Mouse (Mus musculus) urinary bladder, postnatal 25 days (tissue): ENCODE measurements at regions not wholly inside any gene's neighbourhood (a gene's known extent, or its start where the extent isn't known, plus 50 kb on each side); places are given as distances from the start of the nearest gene placed in this dataset.

Source experiments
- DNase-seq: peaks from one replicate; pipeline ENCODE4 v3.0.0; 2022; ENCODE audit warnings: low spot score

DNA sequence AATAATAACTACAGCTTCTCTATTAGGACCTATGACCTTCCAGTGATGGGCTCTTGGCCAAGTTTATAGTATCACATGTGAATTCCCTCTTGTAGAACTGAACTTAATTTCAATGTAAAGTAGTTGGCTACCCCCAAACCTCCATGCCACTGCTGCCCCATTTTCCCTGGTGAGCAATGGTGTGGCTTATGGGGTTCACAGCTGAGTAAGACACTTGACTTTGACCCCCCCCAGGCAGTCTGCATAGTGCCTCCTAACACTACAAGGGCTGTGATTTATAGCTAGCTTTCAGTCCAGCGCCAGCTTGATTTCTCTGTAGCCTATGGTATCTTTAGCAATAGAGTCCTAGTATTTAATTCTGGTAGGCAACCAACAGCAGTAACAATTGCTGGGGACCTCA, 113.1 kb downstream of the Mis18a start:
- no peak for DNase-seq

DNA sequence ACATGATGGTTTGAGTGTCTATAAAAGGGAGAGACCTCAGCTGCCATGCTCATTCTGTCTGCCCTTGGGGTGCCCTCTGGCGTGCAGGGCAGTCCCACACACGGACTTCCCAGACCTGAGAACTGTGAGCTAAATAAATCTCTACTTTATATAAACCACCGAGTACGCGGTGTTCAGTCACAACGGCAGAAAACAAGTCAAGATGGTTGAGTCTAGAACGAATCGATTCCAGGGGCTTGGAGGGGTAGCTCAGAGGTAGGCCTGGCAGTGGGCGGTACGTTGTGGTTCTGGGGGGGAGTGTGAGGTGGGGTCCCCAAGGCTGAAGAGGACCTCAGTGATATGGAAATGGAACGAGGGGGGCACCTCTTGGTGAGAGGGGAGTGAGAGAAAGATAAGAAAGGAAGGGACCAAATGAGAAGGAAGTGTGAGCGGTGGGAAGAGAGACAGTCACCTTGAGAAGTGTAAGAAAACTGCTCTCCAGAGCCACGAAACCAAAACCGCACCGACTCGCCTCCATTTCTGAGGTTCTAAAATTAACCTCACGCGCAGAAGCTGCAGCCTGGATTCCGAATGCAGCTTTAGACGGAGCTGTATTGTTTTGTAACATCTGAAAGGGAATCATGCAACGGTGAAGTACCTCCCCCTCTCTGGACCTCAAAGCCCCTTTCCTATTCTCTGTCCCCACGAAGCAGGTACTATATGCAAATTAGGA, 117.0 kb downstream of the Mis18a start:
- DNase-seq = no peak

DNA sequence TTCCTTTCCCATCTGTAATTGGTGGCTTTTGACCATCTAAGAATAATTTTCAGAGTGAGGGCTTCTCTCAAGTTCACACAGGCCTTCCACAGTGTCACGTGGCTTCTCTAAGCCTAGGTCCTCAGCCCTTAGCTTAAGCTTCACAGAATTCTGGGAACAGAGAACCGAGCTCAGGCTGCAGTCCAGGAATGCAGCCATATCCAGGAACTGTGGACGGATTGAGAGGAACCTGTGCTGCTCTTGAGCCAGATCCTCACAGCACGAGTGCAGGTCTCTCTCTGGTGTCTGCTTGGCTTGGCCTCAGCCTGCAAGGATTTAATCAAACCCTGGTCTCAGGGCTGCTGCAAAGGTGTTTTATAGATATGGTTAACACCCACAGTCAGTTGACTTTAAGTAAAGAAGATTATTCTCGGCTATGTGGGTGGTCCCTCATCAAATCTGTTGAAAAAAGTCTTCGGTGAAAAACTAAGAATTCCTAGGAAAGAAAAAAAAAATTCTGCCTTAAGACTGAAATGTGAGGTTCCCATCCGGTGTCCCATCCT, 127.8 kb downstream of the Mis18a start:
- DNase-seq = no peak

DNA sequence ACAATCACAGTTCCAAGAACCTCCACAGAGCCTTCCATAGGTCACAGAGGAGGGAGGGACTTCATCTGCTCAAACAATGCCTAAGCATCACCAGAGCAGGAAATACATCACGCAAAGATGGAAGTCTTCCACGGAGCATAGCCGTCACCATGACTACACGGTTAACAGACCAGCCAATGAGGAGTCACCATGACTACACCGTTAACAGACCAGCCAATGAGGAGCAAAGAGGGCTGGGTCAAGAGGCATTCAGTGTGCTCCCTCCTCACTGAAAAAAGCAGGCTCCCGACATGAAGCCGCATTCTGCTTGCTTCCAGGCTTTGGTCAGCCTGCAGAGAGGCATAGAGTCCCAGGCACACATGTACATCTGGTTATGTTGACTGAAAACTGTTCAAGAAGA, 128.5 kb downstream of the Mis18a start:
- DNase-seq = no peak

DNA sequence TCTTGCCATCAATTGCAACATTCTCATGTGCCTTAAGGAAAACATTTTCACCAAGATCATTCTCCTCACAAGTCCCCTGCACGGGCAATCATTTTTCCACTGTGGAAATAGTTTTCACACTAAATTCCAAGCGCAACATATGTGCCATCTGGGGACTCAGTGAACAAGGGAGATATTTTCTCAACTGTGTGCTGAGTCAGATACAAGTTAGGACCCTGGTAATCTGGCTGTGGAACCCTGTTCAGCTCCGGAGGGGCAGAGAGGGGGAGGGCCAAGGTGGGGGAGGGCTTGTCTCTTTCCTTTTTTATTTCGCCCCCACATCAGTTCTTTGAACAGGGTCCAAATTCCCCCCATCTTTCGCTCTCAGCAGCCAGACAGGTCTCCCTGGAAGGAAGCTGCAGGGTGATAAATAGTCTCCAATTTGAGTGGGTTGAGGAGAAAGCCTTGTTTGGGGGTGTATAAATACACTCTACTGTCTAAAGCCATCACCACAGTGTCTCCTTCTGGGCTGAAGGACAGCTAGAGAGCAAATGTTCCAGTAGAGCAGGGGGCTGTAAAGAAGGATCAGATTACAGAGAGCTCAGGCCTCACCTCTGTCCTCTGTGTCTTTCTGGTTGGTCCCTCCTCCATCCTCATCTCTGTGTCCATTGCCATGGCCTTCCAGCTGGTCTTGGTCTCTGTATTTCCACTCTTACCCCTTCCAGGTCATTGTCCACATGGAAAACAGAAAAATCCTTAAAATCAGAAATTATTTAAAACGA, 134.3 kb downstream of the Mis18a start:
- no peak for DNase-seq

DNA sequence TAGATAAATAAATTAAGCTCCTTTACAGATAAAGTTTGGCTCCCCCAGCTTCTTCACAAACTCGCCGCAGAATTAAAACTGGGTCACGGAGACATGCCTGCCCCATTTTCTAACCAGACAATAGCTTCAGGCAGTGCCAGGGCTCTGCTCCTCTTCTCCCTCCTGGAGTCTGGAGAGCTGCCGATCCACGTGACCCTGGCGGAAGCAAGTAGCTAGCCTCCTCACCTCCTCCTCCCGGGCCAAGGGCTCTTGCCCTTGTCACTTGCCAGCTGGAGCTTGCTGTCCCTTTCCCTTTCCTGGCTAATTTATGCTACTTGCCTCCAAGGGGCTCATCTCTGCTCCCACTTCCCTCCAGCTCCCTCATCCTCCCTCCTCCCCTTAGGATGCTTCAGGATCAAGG, 142.0 kb downstream of the Mis18a start:
- DNase-seq = no peak

DNA sequence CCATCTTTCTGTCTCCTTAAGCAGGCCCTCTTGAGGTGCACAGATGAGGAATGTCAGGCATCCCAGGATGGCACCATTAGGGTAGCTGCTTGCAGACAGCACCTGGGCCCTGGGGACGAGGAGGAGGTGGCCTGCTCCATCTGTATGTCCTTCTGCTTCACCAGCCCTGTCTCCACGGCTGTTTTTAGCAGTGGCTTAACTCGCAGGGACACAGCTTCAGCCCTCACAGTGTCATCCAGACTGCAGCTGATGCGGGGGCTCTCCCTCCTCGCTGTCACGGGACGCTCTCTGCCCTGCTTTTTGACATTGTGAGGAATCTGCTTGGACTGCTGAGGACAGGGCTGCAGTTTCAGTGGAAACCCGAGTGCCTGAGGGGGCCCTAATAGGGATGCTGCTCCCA, 146.8 kb downstream of the Mis18a start:
- DNase-seq = no peak

DNA sequence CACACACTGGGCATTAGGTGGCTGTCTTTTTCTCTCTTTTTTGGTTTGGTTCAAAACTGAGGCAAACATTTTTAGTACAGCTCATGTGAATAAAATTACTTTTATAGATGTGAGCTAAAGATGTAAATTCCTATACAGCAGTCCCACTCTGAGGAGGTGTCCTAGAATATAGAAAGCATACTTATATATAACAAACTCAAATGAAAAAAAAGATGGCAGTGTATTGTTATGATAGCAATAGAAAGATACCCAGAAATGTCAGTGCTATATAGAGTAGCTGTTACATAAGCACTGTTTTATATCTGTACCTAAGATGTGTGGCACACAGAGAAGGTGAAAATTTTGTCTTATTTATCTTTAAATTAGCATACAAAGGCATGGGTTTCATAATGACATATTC, 156.1 kb downstream of the Mis18a start:
- no peak for DNase-seq

DNA sequence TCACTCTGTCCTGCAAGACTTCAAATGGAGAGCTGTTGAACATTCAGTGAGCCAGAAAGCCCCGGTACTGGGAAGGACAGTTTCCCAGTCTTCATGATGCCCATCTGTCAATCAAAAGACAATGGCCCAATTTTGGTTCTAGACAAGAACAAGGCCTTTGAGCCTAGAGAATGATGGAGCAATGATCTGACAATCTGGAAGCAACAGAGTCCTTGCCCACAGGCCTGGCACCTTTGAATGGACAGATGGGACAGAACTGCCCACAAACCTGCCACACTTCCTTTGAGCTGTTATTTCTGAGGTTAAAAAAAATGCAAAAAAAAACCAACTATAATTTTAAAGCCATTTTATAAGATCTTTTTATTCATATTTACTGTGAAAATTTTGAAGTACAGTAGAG, 157.4 kb downstream of the Mis18a start:
- DNase-seq = no peak

DNA sequence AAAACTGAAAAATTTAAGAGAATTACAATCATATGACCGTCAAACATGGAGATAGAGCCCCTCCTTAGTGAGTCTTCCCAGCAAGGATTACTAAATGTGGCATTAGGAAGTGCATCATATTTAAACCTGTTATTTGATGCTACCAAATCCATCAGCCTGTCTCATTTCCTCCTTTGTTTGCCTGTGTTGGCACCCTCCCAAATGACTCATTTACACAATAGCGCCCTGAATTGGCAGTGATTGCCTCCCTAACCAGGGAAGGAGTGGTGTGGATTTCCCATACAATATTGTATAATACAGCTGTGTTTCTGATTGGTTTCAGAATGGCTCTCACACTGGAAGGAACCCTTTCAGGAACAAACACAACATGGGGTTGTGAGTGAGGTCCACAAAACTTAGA, 162.0 kb downstream of the Mis18a start:
- no peak for DNase-seq

DNA sequence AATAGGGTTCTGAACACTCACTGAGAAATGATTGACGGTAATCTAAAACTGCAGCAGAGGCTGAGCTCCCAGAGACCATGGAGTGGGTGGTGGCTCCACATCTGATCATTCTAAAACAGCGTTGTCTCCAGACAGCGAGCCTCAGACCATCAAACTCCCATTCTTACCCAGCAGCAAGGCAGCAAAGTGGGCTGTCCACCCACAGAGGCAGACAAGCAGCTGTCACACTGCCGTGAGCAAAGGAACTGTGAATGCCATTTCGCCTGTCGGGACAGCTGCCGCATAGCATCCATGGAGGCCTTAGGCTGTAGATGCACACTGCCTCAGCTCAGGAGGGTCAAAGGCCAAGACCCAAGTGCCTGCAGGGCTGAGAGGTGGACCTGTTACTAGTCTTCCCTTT, 167.3 kb downstream of the Hunk start:
- no peak for DNase-seq

DNA sequence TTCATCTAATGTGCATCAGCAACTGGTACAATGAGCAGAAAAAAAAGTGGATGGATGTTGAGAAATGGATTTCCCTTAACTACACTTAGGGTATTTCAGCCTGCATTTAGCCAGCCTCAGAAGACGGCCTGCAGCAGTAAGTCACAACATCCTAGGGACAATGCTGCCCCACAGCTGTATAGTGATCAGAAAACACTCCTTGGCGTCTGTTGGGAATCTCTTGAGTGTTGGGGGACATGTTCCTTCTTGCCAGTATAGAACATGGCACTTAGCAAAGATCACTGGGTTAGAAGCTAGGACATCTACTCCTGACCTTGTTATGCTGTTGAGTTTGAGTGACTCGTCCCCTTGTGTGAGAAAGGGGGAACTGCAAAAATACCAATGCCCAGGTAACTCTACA, 165.2 kb downstream of the Hunk start:
- DNase-seq = no peak

DNA sequence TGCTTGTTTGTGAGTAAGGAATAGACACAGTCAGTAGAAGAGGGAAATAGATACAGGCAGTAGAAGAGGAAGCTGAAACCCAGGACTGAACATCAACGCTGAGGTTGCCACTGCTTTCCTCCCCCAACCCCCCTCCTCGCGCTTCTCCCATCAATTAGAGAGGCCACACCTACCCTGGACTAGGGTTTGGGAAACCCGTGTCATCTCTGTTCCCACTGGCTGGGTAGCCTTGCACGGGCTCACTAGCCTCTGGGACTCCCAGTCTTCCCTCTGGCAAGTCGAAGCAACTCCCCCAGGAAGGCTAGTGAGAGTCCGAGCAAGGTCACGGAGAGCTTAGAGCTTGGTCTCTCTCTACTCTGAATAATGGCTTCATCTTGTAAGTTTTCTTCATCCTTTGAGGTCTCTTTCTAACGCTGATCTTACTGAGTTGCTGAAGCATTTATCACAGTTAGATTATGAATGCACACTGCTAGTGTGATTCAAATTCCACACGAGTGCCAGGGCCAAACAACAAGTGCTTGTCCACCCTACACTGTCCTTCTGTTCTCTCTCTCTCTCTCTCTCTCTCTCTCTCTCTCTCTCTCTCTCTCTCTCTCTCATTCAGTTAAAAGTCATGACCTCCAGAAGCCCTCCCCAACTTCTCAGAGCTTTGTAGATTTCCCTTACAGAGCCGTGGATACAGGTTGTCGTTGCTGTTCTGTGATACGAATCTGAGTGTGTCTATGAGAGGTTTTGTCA, 164.4 kb downstream of the Hunk start:
- DNase-seq = no peak
